Mouse (Mus musculus): ENCODE data around the gene Prrc2b.

Gene Prrc2b

GRCm38 (mm10) chr2:32275823-32276222 lies 124.9 kb downstream of the Prrc2b start:
- DNase-seq (ENCODE audit: low spot score in 2 of 2) = no peak

- no peak for DNase-seq (ENCODE audit: low spot score in 2 of 2)
These were observed 131.4 kb downstream of the Prrc2b start for GRCm38 (mm10) chr2:32282289-32282688.

GRCm38 (mm10) chr2:32282727-32283126 lies 131.8 kb downstream of the Prrc2b start:
- no peak for DNase-seq (ENCODE audit: low spot score in 2 of 2)

- DNase-seq (ENCODE audit: low spot score in 2 of 2) = no peak
These were observed 133.1 kb downstream of the Prrc2b start for GRCm38 (mm10) chr2:32283986-32284385.
